Mouse (Mus musculus): ENCODE results near the gene Bcas3.
A peak's percentile ranks its signal among the peaks of the same experiment; 100 is the strongest.

The Bcas3 gene

GRCm38 (mm10) chr11:85609303-85609940 is 256.5 kb downstream of the Bcas3 start:
- DNase-seq (ENCODE audit: extremely low read depth, low read depth): no peak

- DNase-seq (ENCODE audit: extremely low read depth, low read depth): no peak
Observed at GRCm38 (mm10) chr11:85613035-85613434, 260.1 kb downstream of the Bcas3 start.

- DNase-seq (ENCODE audit: extremely low read depth, low read depth): no peak
Observed at GRCm38 (mm10) chr11:85613586-85613985, 260.6 kb downstream of the Bcas3 start.

GRCm38 (mm10) chr11:85614431-85614830 is 261.5 kb downstream of the Bcas3 start:
- DNase-seq (ENCODE audit: extremely low read depth, low read depth): no peak

GRCm38 (mm10) chr11:85615421-85615820 is 262.5 kb downstream of the Bcas3 start:
- DNase-seq (ENCODE audit: extremely low read depth, low read depth): no peak

GRCm38 (mm10) chr11:85621486-85621885 is 268.5 kb downstream of the Bcas3 start:
- DNase-seq (ENCODE audit: extremely low read depth, low read depth): no peak

GRCm38 (mm10) chr11:85621994-85622393 is 269.0 kb downstream of the Bcas3 start:
- no peak for DNase-seq (ENCODE audit: extremely low read depth, low read depth)

GRCm38 (mm10) chr11:85625206-85625605 is 272.2 kb downstream of the Bcas3 start:
- no peak for DNase-seq (ENCODE audit: extremely low read depth, low read depth)

- no peak for DNase-seq (ENCODE audit: extremely low read depth, low read depth)
Observed at GRCm38 (mm10) chr11:85626846-85627245, 273.9 kb downstream of the Bcas3 start.

- DNase-seq (ENCODE audit: extremely low read depth, low read depth): no peak
Observed at GRCm38 (mm10) chr11:85627405-85627804, 274.4 kb downstream of the Bcas3 start.

- no peak for DNase-seq (ENCODE audit: extremely low read depth, low read depth)
Observed at GRCm38 (mm10) chr11:85628303-85629063, 275.5 kb downstream of the Bcas3 start.

GRCm38 (mm10) chr11:85632568-85632981 is 279.6 kb downstream of the Bcas3 start:
- DNase-seq (ENCODE audit: extremely low read depth, low read depth): no peak

- no peak for DNase-seq (ENCODE audit: extremely low read depth, low read depth)
Observed at GRCm38 (mm10) chr11:85638696-85639495, 285.9 kb downstream of the Bcas3 start.

GRCm38 (mm10) chr11:85640659-85641058 is 287.7 kb downstream of the Bcas3 start:
- no peak for DNase-seq (ENCODE audit: extremely low read depth, low read depth)

GRCm38 (mm10) chr11:85641486-85641885 is 288.5 kb downstream of the Bcas3 start:
- DNase-seq (ENCODE audit: extremely low read depth, low read depth): no peak

- no peak for DNase-seq (ENCODE audit: extremely low read depth, low read depth)
Observed at GRCm38 (mm10) chr11:85642591-85642990, 289.6 kb downstream of the Bcas3 start.

- no peak for DNase-seq (ENCODE audit: extremely low read depth, low read depth)
Observed at GRCm38 (mm10) chr11:85643025-85643424, 290.1 kb downstream of the Bcas3 start.

GRCm38 (mm10) chr11:85643479-85644000 is 290.6 kb downstream of the Bcas3 start:
- no peak for DNase-seq (ENCODE audit: extremely low read depth, low read depth)

GRCm38 (mm10) chr11:85644027-85644747 is 291.2 kb downstream of the Bcas3 start:
- peak; percentile 70 for DNase-seq (ENCODE audit: extremely low read depth, low read depth)

GRCm38 (mm10) chr11:85644748-85645060 is 291.7 kb downstream of the Bcas3 start:
- DNase-seq (ENCODE audit: extremely low read depth, low read depth): peak; percentile 54

- no peak for DNase-seq (ENCODE audit: extremely low read depth, low read depth)
Observed at GRCm38 (mm10) chr11:85645152-85645835, 292.3 kb downstream of the Bcas3 start.

All from MEL-GATA-1-ER (cell line).